Mouse (Mus musculus) macrophage (primary cell): ENCODE results near the gene Pde4b. TPM values are rescaled to one million over a fixed set of nuclear protein-coding genes. Genes with fewer than 3 reads are reported as not detected.

ENCODE experiments used
- H3K27ac ChIP-seq: fragments of 350-480 bp; formaldehyde crosslinking; 2 replicates; pipeline ENCODE4 v1.9.0; 2021
- H3K36me3 ChIP-seq: fragments of 350-480 bp; formaldehyde crosslinking; 2 replicates; pipeline ENCODE4 v1.9.0; 2021; ENCODE audit errors: inconsistent target
- H3K4me3 ChIP-seq: fragments of 350-480 bp; formaldehyde crosslinking; 2 replicates; pipeline ENCODE4 v1.9.0; 2021; ENCODE audit errors: inconsistent target
- H3K79me2 ChIP-seq: fragments of 350-480 bp; formaldehyde crosslinking; 2 replicates; pipeline ENCODE4 v1.9.0; 2021; ENCODE audit errors: inconsistent target
- WGBS: methylation state at CpG from one replicate; pipeline ENCODE4 v1.1.7; 2026; ENCODE audit warnings: inconsistent platforms; ENCODE audit not compliant: missing documents; 5-methylcytosine and 5-hydroxymethylcytosine counted together
- polyA plus RNA-seq: library from polyadenylated mRNA; stranded (reverse); fragments of 250-400 nt; gene quantifications from 3 replicates; pipeline ENCODE4 v1.2.4, GENCODE M21; 2018; ENCODE audit warnings: inconsistent platforms

Gene Pde4b
- polyA plus RNA-seq, 1 experiment from 2014 or later = 9.6 TPM

DNA sequence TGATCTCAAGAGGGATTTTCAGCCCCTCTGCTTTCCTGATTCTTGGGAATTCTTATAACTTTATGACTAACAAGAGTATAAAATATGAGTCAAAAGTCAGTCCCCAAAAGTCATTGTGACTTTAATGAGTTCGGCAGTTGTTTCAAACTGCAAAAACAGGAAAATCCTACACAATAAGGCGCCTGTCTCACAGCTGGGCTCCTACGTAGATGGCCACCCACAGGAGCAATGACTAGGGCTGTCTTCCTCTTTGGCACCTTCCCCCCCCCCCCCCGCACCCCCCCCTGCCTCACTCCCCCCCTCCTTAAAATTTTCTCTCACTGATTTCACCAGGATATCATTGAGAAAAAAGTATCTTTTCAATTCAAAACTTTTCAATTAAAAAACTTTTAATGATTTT is 498.2 kb downstream of the Pde4b start:
- H3K4me3 ChIP-seq = no peak overlapping the region
- WGBS = 77% methylated on average over 3 of the region's 4 CpGs
- peaks cover 64% of the 10 kb centered on the region; the same call in 1 of the 2 replicates for H3K79me2 ChIP-seq
- no peaks in the 10 kb centered on the region for H3K36me3 ChIP-seq
- H3K27ac ChIP-seq = no peak overlapping the region

DNA sequence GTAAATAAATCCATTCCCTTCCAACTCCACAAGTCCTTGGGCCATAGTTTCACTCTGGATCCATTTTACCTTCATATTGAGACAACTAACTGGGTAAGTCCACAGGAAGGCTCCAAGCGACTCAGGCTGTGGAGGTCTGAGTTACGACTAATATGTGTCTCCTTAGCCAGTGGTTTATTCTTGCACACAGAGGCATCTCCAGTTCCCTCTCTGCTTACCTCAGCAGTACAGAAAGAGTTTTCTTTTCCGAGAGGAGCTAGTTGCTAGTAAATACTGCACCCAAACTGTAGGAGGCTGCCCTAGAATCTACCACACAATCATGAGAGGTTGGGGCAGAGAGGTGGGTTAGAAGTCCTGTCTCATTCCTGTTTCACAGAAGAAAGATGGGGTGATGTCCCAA is 499.4 kb downstream of the Pde4b start:
- H3K36me3 ChIP-seq = peaks cover 8% of the 10 kb centered on the region

DNA sequence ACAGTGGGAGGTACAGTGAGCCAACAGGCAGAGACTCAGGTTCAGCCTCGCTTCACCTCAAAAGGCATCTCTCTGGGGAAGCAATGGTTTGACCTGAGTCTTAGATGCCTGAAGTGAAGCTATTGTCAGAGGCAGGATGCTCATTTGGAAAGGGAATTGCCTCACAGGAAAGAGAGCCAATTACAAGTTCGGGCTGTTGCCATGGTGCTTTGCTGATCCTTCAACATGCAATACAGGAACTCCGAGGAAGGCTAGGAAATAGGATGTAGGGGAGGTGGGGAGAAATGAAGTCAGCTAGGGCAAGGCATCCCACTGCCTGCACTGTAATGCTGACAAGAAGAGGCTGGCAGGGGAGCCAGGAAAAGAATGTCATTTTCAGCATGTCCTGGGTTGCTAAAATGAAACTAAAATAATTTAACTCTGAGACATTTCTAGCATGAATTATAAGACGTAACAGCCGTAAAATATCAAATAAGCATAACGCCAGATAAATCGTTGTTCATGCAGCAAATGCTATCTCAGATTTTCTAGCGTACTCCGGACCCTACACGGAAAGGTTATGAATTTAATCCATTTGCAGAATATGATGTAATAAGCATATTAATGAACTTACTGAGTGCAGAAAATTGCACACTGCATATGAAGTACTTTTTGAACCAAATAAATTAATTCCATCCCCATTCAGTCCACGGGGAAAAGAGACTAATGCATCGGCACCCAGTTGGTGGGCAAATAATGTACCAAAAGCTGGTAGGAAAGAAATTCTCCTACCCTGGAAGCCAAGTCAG is 501.5 kb downstream of the Pde4b start:
- Histone ChIP-seq H3K27ac (no peak overlapping the region), H3K79me2 (peaks cover 30% of the 10 kb centered on the region; the same call in 1 of the 2 replicates), H3K36me3 (peaks cover 10% of the 10 kb centered on the region), H3K4me3 (no peak overlapping the region)
- WGBS = 68% methylated on average over 12 of the region's 12 CpGs

More for the DNA sequence above, 499.4 kb downstream of the Pde4b start:
- no peak overlapping the region for H3K27ac ChIP-seq
- peaks cover 51% of the 10 kb centered on the region; the same call in 1 of the 2 replicates for H3K79me2 ChIP-seq
- H3K4me3 ChIP-seq = no peak overlapping the region
- 93% methylated on average over 3 of the region's 3 CpGs for WGBS

DNA sequence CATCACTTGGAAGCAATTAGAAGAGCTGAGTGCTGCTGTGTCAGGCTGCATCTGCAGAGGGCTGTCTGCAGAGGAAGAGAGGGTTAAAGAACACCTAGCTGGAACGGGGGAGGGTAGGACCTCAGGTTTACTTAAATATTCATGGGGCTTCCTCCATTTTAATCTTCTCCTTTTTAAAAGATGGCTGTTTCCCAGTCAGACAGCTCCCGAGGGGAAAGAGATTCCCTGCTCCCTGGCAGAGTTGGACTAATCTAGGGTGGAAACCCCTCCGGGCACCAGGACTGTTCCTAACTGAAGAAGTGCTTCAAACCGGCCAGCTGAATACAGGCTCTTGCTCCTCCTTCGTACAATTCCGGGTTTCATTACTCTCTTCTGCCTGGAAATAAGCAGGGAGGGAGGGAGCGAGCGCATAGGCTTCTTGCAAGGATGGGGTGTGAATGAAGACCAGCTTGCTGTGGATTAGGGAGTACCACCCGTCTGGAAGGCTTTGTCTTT is 502.2 kb downstream of the Pde4b start:
- Histone ChIP-seq H3K36me3 (peaks cover 11% of the 10 kb centered on the region), H3K79me2 (peaks cover 29% of the 10 kb centered on the region; the same call in 1 of the 2 replicates)

DNA sequence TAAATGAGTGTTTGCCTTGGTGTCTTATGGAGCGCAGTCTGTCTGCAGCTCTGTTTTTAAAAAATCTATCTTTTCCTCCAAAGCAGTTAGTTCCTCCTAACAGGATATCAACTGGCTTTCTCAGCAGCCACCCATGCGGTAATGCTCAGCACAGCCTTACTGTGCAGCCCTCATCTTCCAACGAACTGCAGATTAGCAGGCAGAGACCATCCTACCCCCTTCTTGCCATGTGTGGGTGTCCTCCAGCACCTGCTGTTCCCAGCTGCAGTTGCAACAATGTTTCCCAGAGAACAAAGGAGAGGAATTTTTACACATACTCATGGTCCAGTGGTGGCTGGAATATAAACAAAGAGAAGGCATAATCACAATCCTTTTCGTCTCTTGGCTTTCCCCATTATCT is 504.5 kb downstream of the Pde4b start:
- no peak overlapping the region for H3K27ac ChIP-seq
- peaks cover 26% of the 10 kb centered on the region for H3K36me3 ChIP-seq
- H3K4me3 ChIP-seq = no peak overlapping the region
- peaks cover 26% of the 10 kb centered on the region; the same call in 1 of the 2 replicates for H3K79me2 ChIP-seq
- WGBS = 84% methylated on average over 4 of the region's 4 CpGs

More for the DNA sequence above, 502.2 kb downstream of the Pde4b start:
- Histone ChIP-seq H3K27ac (no peak overlapping the region), H3K4me3 (no peak overlapping the region)
- WGBS = 83% methylated on average over 9 of the region's 9 CpGs

DNA sequence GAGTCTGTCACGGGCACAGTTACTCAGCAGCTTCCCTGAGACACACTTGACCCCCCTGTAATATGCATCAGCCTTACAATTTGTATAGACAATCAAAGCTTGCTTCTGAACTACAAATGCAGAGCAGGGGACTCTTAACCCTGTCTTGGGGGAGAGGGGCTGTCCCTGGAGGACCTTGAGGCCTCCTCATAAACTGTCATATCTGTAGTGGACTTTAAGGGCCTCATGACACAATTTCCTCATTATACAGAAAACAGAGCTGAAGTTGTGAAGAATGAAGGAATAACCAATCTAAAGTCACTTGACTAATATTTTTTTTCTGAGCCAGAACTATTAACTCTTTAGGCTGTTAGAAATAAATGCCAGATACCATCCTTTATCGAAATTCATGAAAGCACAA is 505.2 kb downstream of the Pde4b start:
- 94% methylated on average over 2 of the region's 2 CpGs for WGBS
- Histone ChIP-seq H3K36me3 (peaks cover 34% of the 10 kb centered on the region), H3K4me3 (no peak overlapping the region), H3K79me2 (peaks cover 18% of the 10 kb centered on the region; the same call in 1 of the 2 replicates), H3K27ac (no peak overlapping the region)

DNA sequence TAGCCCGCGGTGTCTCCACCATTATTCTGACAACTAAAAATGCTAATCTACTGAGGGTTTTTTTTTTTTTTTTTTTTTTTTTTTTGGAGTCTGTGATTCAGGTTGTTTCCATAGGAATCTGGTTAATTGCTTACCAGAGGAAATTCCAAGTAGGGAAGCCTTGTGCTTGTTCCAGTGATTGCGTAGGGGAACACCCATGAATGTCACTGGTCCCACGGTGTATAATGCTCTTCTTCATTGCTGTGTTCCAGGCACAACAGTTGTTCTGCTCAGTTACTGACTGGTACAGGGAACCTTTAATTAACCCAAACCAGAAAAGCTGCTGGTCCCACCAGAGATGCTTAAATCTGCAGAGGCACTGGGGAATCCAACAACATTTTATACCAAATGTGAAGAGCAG is 506.3 kb downstream of the Pde4b start:
- Histone ChIP-seq H3K27ac (no peak overlapping the region), H3K79me2 (peaks cover 16% of the 10 kb centered on the region; the same call in 1 of the 2 replicates), H3K4me3 (no peak overlapping the region), H3K36me3 (peaks cover 45% of the 10 kb centered on the region)
- WGBS = 97% methylated on average over 4 of the region's 4 CpGs

DNA sequence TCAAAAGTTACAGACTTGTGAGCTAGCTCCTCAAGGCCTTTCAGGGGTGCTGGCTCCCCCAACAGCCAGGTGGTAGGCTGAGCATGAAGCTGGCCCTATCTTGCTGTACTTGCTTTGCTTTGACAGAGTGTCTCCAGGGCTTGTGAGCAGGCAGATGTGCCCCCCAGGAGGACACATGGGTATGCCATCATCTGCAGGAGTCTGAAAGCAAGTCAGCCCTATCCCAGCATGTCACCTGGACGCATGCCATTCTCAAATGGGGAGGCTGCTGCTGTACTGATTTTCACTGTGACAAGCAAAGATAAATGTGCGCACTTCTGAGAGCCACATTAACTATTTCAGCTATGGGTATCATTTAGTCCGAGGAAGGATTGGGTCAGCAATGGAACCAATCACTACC is 507.2 kb downstream of the Pde4b start:
- Histone ChIP-seq H3K4me3 (no peak overlapping the region), H3K79me2 (peaks cover 8% of the 10 kb centered on the region; the same call in 1 of the 2 replicates), H3K27ac (no peak overlapping the region), H3K36me3 (peaks cover 54% of the 10 kb centered on the region)
- 90% methylated on average over 3 of the region's 3 CpGs for WGBS

DNA sequence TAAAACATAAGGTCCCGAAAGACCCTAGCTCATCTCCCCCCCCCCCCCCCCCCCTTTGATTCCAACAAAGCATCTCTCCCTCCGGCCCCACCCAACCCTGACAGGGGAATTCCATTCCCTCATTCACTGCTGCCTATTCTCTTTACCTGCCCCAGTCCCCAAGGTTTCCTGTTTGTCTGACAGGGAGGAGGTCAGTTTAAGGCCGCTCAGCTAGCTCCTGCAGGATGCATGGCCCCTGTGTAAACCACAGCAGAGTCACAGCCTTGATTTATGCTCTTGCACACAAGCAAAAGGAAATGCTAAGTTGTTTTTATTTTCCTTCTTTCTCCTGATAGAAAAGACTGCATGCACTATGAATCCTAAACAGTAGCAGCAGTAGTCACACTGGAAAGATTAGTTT is 516.6 kb downstream of the Pde4b start:
- Histone ChIP-seq H3K79me2 (no peaks in the 10 kb centered on the region), H3K27ac (no peak overlapping the region), H3K36me3 (peaks cover 54% of the 10 kb centered on the region), H3K4me3 (no peak overlapping the region)
- whole genome bisulfite sequencing = 100% methylated on average over 1 of the region's 3 CpGs

DNA sequence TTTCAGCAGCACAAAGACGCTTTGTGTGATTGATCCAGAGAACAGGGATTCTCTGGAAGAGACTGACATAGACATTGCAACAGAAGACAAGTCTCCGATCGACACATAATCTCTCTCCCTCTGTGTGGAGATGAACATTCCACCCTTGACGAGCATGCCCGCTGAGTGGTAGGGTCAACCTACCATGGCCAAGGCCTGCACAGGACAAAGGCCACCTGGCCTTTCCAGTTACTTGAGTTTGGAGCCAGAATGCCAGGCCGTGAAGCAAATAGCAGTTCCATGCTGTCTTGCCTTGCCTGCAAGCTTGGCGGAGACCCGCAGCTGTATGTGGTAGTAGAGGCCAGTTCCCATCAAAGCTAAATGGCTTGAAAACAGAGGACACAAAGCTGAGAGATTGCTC is 517.9 kb downstream of the Pde4b start:
- Histone ChIP-seq H3K27ac (no peak overlapping the region), H3K4me3 (no peak overlapping the region), H3K79me2 (no peaks in the 10 kb centered on the region), H3K36me3 (peaks cover 42% of the 10 kb centered on the region)
- 95% methylated on average over 8 of the region's 8 CpGs for WGBS

DNA sequence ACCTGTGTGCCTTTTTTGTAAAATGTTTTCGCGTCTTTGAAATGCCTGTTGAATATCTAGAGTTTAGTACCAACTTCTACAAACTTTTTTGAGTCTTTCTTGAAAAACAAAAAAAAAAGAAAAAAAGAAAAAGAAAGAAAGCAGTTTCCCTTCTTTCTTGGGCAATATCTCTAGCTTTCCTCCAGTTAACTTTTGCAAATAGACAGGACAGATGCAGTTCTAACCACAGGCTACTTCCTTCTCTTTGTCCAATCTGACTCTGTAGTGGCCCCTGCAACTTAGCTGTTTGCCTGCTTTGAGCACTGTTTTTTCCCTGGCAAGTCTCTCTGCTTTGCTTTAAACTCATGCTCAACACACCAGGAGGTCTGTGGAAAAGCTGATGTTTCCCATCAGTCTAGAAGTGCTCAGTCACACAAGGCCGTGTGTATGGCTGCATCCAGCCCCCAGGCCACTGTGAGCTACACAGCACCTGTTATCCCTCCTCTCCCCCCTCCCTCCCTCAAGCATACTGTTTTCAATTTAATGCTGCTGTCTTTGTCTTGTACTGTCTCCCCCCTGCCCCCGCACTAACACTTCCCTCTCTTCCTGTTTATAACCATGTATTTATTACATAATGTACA is 518.5 kb downstream of the Pde4b start:
- Histone ChIP-seq H3K36me3 (peaks cover 36% of the 10 kb centered on the region), H3K79me2 (no peaks in the 10 kb centered on the region), H3K27ac (no peak overlapping the region), H3K4me3 (no peak overlapping the region)
- WGBS = 63% methylated on average over 4 of the region's 4 CpGs

DNA sequence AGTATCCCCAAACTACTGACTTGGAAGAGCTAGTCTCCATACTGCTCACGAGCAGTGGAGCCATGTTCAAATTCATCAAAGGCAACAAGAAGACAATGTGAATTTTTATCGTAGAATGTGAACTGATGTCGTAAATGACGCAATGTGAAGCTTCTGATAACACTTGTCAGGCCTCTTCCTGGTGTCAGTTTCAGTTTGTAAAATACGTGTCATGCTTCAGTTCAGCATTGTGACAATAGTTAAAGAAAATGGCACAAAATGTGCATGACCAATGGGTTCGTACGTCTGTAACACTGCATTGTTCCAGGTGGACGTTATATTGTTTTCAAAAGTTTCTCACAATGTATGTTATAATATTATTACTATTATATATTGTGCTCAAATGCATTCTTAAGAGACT is 519.5 kb downstream of the Pde4b start:
- Histone ChIP-seq H3K27ac (no peak overlapping the region), H3K36me3 (peaks cover 27% of the 10 kb centered on the region), H3K4me3 (no peak overlapping the region), H3K79me2 (no peaks in the 10 kb centered on the region)
- WGBS = 70% methylated on average over 8 of the region's 8 CpGs

DNA sequence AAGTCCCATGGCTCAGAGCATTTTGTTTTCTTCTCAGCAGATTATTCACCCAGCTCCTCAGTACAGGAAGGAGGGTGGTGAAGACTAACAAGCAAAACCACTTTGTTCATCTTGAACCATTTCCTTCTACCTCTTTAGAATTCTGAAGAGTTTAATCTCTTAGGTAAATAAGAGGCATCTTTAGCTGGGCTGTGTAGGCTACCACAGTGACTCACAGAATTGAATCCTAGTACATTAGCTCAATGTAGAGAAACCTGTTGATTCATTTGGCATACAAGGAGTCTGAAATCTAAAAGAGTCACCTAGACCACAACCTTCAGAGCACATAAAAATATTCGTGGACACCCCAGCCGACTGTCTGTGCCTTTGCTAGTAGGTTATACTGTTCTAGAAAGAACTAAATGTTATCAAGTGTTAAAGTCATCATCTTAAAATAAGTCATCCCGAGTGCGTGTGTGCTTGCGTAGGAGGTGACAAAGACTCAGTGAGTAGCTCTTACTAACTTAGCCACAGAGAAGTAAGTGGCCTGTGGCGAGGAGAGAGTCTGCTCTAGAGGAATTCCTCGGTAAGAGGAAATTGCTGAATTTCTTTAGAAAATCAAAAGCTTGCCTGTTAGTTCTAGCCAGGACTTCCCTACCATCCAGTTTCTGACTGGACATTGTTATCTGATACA is 520.5 kb downstream of the Pde4b start:
- Histone ChIP-seq H3K79me2 (no peaks in the 10 kb centered on the region), H3K27ac (peak overlapping the region; percentile 22), H3K36me3 (peaks cover 16% of the 10 kb centered on the region; the same call in 1 of the 2 replicates), H3K4me3 (no peak overlapping the region)
- 46% methylated on average over 7 of the region's 7 CpGs for WGBS

DNA sequence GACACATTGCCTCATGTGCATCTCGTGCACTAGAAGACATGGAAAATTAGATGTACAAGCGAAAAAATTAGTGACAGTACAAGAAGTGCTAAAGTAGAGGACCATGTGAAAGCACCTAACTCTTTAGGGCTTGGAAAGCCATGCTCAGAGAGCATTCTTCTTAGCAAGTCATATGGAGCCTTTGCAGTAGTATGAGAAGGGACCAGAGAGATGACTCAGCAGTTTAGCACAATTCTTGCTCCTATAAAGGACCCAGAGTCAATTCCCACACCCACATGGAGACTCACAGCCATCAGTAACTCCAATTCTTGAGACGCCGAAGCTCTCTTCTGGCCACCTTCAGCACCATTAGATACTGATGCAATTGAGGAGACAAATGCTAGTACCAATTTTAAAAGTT is 525.3 kb downstream of the Pde4b start:
- Histone ChIP-seq H3K4me3 (no peak overlapping the region), H3K36me3 (no peaks in the 10 kb centered on the region), H3K27ac (no peak overlapping the region), H3K79me2 (no peaks in the 10 kb centered on the region)
- 95% methylated on average over 4 of the region's 4 CpGs for WGBS
